Mouse (Mus musculus) macrophage (primary cell): ENCODE measurements around the gene Timm22. TPM values are rescaled to one million over a fixed set of nuclear protein-coding genes. Genes with fewer than 3 reads are reported as not detected.

ENCODE experiments used
- H3K27ac ChIP-seq: fragments of 350-480 bp; formaldehyde crosslinking; 2 replicates; pipeline ENCODE4 v1.9.0; 2021
- H3K36me3 ChIP-seq: fragments of 350-480 bp; formaldehyde crosslinking; 2 replicates; pipeline ENCODE4 v1.9.0; 2021; ENCODE audit errors: inconsistent target
- H3K4me3 ChIP-seq: fragments of 350-480 bp; formaldehyde crosslinking; 2 replicates; pipeline ENCODE4 v1.9.0; 2021; ENCODE audit errors: inconsistent target
- H3K79me2 ChIP-seq: fragments of 350-480 bp; formaldehyde crosslinking; 2 replicates; pipeline ENCODE4 v1.9.0; 2021; ENCODE audit errors: inconsistent target
- WGBS: methylation state at CpG from one replicate; pipeline ENCODE4 v1.1.7; 2026; ENCODE audit warnings: inconsistent platforms; ENCODE audit not compliant: missing documents; 5-methylcytosine and 5-hydroxymethylcytosine counted together
- polyA plus RNA-seq: library from polyadenylated mRNA; stranded (reverse); fragments of 250-400 nt; gene quantifications from 3 replicates; pipeline ENCODE4 v1.2.4, GENCODE M21; 2018; ENCODE audit warnings: inconsistent platforms

The Timm22 gene
- polyA plus RNA-seq, 1 experiment from 2014 or later = 19.2 TPM

DNA sequence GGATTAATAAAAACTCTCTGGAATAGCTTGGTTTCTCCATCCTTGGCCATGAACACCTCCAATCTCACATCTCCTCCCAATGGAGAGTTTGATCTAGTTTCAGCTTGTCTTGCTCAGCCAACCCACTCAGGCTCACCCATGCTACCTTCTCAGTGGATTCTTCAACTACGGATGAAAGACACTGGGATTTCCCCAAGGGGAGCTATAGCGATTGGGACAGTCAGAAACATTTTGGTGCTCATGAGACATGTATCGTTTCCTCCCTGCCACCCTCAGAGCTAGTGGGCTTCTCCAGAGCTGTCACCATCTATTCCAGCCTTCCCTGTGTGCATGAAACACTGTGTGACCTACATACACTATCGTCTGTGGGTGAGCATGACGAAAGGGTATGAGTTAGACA is 54.9 kb downstream of the Timm22 start:
- Histone ChIP-seq H3K79me2 (peaks cover 34% of the 10 kb centered on the region; the same call in 1 of the 2 replicates), H3K27ac (no peak overlapping the region), H3K36me3 (peaks cover 49% of the 10 kb centered on the region), H3K4me3 (no peak overlapping the region)
- WGBS = 93% methylated on average over 5 of the region's 5 CpGs

DNA sequence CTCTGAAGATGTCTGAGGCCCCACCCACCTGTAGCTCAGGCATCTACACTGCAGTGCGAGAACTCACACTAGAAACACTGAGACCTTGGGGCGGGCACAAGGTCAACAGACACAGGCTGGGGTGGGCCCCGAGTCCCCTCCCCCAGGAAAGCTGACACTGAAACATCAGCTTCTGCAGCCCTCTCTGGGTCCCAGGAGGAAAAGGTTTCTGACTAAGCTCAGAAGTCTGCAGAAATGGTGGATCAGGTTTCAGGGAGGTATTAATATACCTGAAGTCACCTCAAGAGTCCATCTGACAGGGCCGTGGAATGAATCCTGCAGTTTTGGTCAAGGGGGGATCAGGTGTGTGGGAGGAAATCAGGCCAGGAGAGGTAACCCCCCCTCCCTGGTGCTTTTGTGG is 59.1 kb downstream of the Timm22 start:
- Histone ChIP-seq H3K36me3 (peaks cover 78% of the 10 kb centered on the region), H3K4me3 (no peak overlapping the region), H3K27ac (no peak overlapping the region), H3K79me2 (peaks cover 76% of the 10 kb centered on the region; the same call in 1 of the 2 replicates)
- WGBS = 98% methylated on average over 4 of the region's 4 CpGs

Other genes with a start within 250 kb of the Timm22 start
- 40.3 to 55.9 TPM (median 45.5 TPM) in 3 replicates for gene Vps53, start 227.3 kb upstream of the Timm22 start, polyA plus RNA-seq
- 1.5 to 6.1 TPM (median 2.5 TPM) in 3 replicates for gene Fam57a, start 227.3 kb upstream of the Timm22 start, polyA plus RNA-seq
- gene Dbil5, start 189.3 kb upstream of the Timm22 start, polyA plus RNA-seq = not detected in 3 replicates
- 3.1 to 12.0 TPM (median 3.1 TPM) in 3 replicates for gene Gemin4, start 189.3 kb upstream of the Timm22 start, polyA plus RNA-seq
- 3.0 to 9.3 TPM (median 4.1 TPM) in 3 replicates for gene Mrm3, start 163.2 kb upstream of the Timm22 start, polyA plus RNA-seq
- gene Glod4, start 163.2 kb upstream of the Timm22 start, polyA plus RNA-seq = 50.3 to 72.9 TPM (median 66.8 TPM) in 3 replicates
- gene Nxn, start 7.8 kb upstream of the Timm22 start, polyA plus RNA-seq = 0.32 to 1.3 TPM (median 0.37 TPM) in 3 replicates
- gene Abr, start 215.4 kb downstream of the Timm22 start, polyA plus RNA-seq = 100 to 138 TPM (median 115 TPM) in 3 replicates